Mouse (Mus musculus): ENCODE results near the gene Slc25a23. TPM values are rescaled to one million over a fixed set of nuclear protein-coding genes. Genes with fewer than 3 reads are reported as not detected.

Gene Slc25a23
- total RNA-seq (2014; rRNA removed) (122 and 150 TPM in 2 replicates), polyA plus RNA-seq (2015; fragmentation: Nextera tagmentation; extraction: Ambion mirVana) (33.2 and 38.2 TPM in 2 replicates)

GRCm38 (mm10) chr17:57059486-57059977, at the start of gene Slc25a23:
Slc25a23 (minus strand) TSS chr17:57059863.
- peaks cover 7% of the 10 kb centered on the region; the same call in 1 of the 2 replicates for H3K36me3 ChIP-seq (ENCODE audit: insufficient read depth, low read length)
- H3K4me3 ChIP-seq (ENCODE audit: low read length) = peak within 1 kb of the TSS; percentile 91
- H3K27me3 ChIP-seq (ENCODE audit: insufficient read depth, low read length) = peaks cover 12% of the 10 kb centered on the region
- DNase-seq (ENCODE audit: low spot score) (peak; percentile 93), ATAC-seq (peak; percentile 76)
- no peaks in the 10 kb centered on the region for H3K9me3 ChIP-seq (ENCODE audit: low read length)
- H3K4me1 ChIP-seq (ENCODE audit: insufficient read depth, low read length) = peaks cover 8% of the 10 kb centered on the region; the same call in 1 of the 2 replicates
- peak within 1 kb of the TSS; percentile 85 for H3K9ac ChIP-seq (replicated peaks; ENCODE audit: low read length)
- TF ChIP-seq CTCF (IDR thresholded peaks at IDR 0.05; ENCODE audit: low read depth) = no peak
- H3K4me2 ChIP-seq (ENCODE audit: low read depth, low read length) = peak within 1 kb of the TSS; percentile 66
- H3K27ac ChIP-seq = peak within 1 kb of the TSS; percentile 87
- WGBS = 3% methylated on average over 42 of the region's 45 CpGs

DNA sequence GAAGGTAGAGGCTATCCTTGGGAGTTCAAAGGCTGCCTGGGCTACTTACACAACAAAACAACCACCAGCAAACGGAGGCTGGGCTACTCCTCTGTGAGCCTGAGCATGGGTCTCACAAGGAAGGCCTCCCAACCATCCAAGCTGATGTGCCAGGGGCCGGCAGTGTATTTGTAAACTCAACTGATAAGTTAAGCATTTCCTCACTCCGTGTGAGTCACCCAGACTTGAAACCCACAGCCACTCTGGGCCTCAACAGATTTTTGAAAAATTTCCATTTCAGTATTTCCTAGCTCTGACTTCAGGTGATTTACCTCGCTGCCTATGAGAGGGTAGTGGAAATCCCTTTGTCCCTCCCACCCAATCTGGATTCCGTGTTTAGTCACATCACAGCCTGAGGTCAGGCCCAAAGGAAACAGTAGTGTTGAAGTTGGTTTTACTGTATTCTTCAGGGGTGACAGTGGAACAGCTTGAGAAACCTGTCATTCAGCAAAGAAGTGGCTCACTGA, 49.1 kb upstream of the Slc25a23 start:
- Histone ChIP-seq H3K27me3 (ENCODE audit: insufficient read depth, low read length) (no peaks in the 10 kb centered on the region), H3K27ac (no peak overlapping the region), H3K9me3 (ENCODE audit: low read length) (no peaks in the 10 kb centered on the region), H3K36me3 (ENCODE audit: insufficient read depth, low read length) (no peaks in the 10 kb centered on the region), H3K4me3 (ENCODE audit: low read length) (no peak overlapping the region), H3K9ac (replicated peaks; ENCODE audit: low read length) (no peak overlapping the region), H3K4me2 (ENCODE audit: low read depth, low read length) (no peak overlapping the region), H3K4me1 (ENCODE audit: insufficient read depth, low read length) (0 out of 2 replicates have a peak, but pooled peaks cover 4% of the 10 kb centered on the region)
- DNase-seq (ENCODE audit: low spot score) = no peak
- TF ChIP-seq CTCF (IDR thresholded peaks at IDR 0.05; ENCODE audit: low read depth) = no peak
- WGBS = 64% methylated on average over 5 of the region's 5 CpGs
- ATAC-seq = no peak

DNA sequence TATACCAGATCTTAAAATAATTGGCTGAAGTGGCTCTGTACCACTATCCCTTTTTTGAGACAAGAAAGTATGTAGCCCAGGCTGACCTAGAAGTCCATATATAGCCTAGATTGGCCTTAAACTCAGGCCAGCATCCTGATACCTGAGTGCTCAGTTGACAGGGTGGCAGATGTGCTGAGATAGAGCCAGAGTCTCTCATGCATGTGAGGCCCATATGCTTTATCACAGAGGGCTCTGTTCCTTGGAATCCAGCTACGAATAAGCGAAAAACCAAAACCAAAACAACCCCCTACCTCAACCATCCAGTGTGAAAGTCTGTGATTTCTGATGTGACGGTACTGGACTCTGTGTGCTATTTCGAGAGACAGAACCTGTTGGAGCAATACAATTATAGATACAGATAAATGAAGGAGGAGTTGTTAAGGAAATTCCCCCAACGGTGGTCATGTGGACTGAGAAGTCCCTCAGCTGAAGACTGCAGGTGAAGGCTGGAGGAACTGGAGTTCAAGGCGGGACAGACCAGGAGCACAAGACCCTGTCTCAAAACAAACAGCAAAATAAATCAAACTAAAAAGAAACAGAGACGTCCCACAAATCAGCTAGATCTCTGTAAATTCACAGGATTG, 48.5 kb upstream of the Slc25a23 start:
- no peak for ATAC-seq
- no peak overlapping the region for H3K4me2 ChIP-seq (ENCODE audit: low read depth, low read length)
- no peak overlapping the region for H3K4me3 ChIP-seq (ENCODE audit: low read length)
- no peaks in the 10 kb centered on the region for H3K27me3 ChIP-seq (ENCODE audit: insufficient read depth, low read length)
- H3K9me3 ChIP-seq (ENCODE audit: low read length) = no peaks in the 10 kb centered on the region
- no peak overlapping the region for H3K27ac ChIP-seq
- no peak for TF ChIP-seq CTCF (IDR thresholded peaks at IDR 0.05; ENCODE audit: low read depth)
- 80% methylated on average over 7 of the region's 7 CpGs for WGBS
- H3K4me1 ChIP-seq (ENCODE audit: insufficient read depth, low read length) = 0 out of 2 replicates have a peak, but pooled peaks cover 4% of the 10 kb centered on the region
- DNase-seq (ENCODE audit: low spot score) = no peak
- H3K36me3 ChIP-seq (ENCODE audit: insufficient read depth, low read length) = no peaks in the 10 kb centered on the region
- H3K9ac ChIP-seq (replicated peaks; ENCODE audit: low read length) = no peak overlapping the region

GRCm38 (mm10) chr17:57107064-57107463, 47.4 kb upstream of the Slc25a23 start:
- TF ChIP-seq CTCF (IDR thresholded peaks at IDR 0.05; ENCODE audit: low read depth) = no peak
- H3K4me2 ChIP-seq (ENCODE audit: low read depth, low read length) = no peak overlapping the region

GRCm38 (mm10) chr17:57106035-57106368, 46.3 kb upstream of the Slc25a23 start:
- peak overlapping the region; percentile 76 for H3K4me2 ChIP-seq (ENCODE audit: low read depth, low read length)
- H3K27ac ChIP-seq = no peak overlapping the region
- no peak for TF ChIP-seq CTCF (IDR thresholded peaks at IDR 0.05; ENCODE audit: low read depth)
- WGBS = 8% methylated on average over 9 of the region's 9 CpGs
- H3K4me3 ChIP-seq (ENCODE audit: low read length) = peak overlapping the region; percentile 69
- H3K9ac ChIP-seq (replicated peaks; ENCODE audit: low read length) = peak overlapping the region; percentile 54; the same call in 1 of the 2 replicates
- H3K9me3 ChIP-seq (ENCODE audit: low read length) = no peaks in the 10 kb centered on the region
- no peaks in the 10 kb centered on the region for H3K36me3 ChIP-seq (ENCODE audit: insufficient read depth, low read length)
- H3K27me3 ChIP-seq (ENCODE audit: insufficient read depth, low read length) = no peaks in the 10 kb centered on the region
- H3K4me1 ChIP-seq (ENCODE audit: insufficient read depth, low read length) = 0 out of 2 replicates have a peak, but pooled peaks cover 4% of the 10 kb centered on the region
- DNase-seq (ENCODE audit: low spot score) = no peak
- ATAC-seq = 0 out of 2 replicates have a peak, but pooled peaks have one; percentile 6

More at GRCm38 (mm10) chr17:57107064-57107463, 47.4 kb upstream of the Slc25a23 start:
- no peaks in the 10 kb centered on the region for H3K27me3 ChIP-seq (ENCODE audit: insufficient read depth, low read length)
- WGBS = 92% methylated on average over 5 of the region's 5 CpGs
- no peak overlapping the region for H3K4me3 ChIP-seq (ENCODE audit: low read length)
- 0 out of 2 replicates have a peak, but pooled peaks cover 4% of the 10 kb centered on the region for H3K4me1 ChIP-seq (ENCODE audit: insufficient read depth, low read length)
- ATAC-seq (no peak), DNase-seq (ENCODE audit: low spot score) (no peak)
- no peaks in the 10 kb centered on the region for H3K9me3 ChIP-seq (ENCODE audit: low read length)
- no peak overlapping the region for H3K27ac ChIP-seq
- no peaks in the 10 kb centered on the region for H3K36me3 ChIP-seq (ENCODE audit: insufficient read depth, low read length)
- H3K9ac ChIP-seq (replicated peaks; ENCODE audit: low read length) = no peak overlapping the region

DNA sequence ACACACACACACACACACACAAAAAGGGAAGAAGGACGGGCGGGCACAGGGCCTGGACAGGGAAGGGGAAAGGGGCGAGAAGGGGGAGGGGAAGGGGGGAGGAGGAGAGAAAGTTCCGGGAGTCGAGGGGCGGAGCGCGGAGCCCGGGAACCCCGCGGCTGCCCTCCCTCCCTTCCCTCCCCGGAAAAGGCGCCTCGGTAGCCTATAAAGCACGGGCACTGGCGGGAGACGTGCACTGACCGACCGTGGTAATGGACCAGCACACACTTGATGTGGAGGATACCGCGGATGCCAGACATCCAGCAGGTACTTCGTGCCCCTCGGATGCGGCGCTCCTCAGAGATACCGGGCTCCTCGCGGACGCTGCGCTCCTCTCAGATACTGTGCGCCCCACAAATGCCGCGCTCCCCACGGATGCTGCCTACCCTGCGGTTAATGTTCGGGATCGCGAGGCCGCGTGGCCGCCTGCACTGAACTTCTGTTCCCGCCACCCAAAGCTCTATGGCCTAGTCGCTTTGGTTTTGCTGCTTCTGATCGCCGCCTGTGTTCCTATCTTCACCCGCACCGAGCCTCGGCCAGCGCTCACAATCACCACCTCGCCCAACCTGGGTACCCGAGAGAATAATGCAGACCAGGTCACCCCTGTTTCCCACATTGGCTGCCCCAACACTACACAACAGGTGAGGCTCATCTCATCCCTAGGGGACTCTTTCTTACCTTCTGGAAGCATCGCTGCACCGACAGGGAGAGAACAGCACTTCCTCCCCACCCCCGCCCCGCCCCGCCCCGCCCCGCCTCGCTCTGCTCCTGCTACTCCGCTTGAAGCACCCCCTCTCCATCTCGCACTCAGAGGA, 45.7 kb upstream of the Slc25a23 start, which contains the start of gene Tnfsf9:
TSS of gene Tnfsf9 (plus strand) at position 145 of the 854 bp plus-strand sequence.
- Histone ChIP-seq H3K36me3 (ENCODE audit: insufficient read depth, low read length) (no peaks in the 10 kb centered on the region), H3K4me3 (ENCODE audit: low read length) (peak within 1 kb of the TSS; percentile 69), H3K27me3 (ENCODE audit: insufficient read depth, low read length) (no peaks in the 10 kb centered on the region), H3K9me3 (ENCODE audit: low read length) (no peaks in the 10 kb centered on the region), H3K27ac (peak within 1 kb of the TSS; percentile 11; the same call in 1 of the 2 replicates), H3K4me1 (ENCODE audit: insufficient read depth, low read length) (0 out of 2 replicates have a peak, but pooled peaks cover 4% of the 10 kb centered on the region), H3K4me2 (ENCODE audit: low read depth, low read length) (peak within 1 kb of the TSS; percentile 76), H3K9ac (replicated peaks; ENCODE audit: low read length) (peak within 1 kb of the TSS; percentile 54)
- peak; percentile 82 for ATAC-seq
- peak; percentile 64 for DNase-seq (ENCODE audit: low spot score)
- WGBS = 1% methylated on average over 53 of the region's 61 CpGs
- TF ChIP-seq CTCF (IDR thresholded peaks at IDR 0.05; ENCODE audit: low read depth) = no peak
